Mouse (Mus musculus): ENCODE measurements around the gene Mc1r. TPM values are rescaled to one million over a fixed set of nuclear protein-coding genes. Genes with fewer than 3 reads are reported as not detected.

The Mc1r gene
- polyA plus RNA-seq, 1 experiment from 2014 or later = not detected

- 83% methylated on average over 7 of the region's 8 CpGs for WGBS
- no peak overlapping the region for H3K27ac ChIP-seq (ENCODE audit: low read depth, low read length)
- H3K27me3 ChIP-seq (ENCODE audit: control insufficient read depth, insufficient read depth, low read length) = peaks cover 5% of the 10 kb centered on the region
- ATAC-seq (ENCODE audit: insufficient read depth, low FRiP score, low TSS enrichment) (no peak), DNase-seq (ENCODE audit: low spot score) (no peak)
- H3K4me2 ChIP-seq (ENCODE audit: low read depth) = 0 out of 2 replicates have a peak overlapping the region, but pooled peaks have one; percentile 10
- H3K4me1 ChIP-seq (ENCODE audit: control insufficient read depth, insufficient read depth, low read length) = no peaks in the 10 kb centered on the region
- no peak overlapping the region for H3K4me3 ChIP-seq (ENCODE audit: low read depth, low read length)
- peaks cover 4% of the 10 kb centered on the region for H3K36me3 ChIP-seq (ENCODE audit: control insufficient read depth, insufficient read depth, low read length)
- no peaks in the 10 kb centered on the region for H3K9me3 ChIP-seq (ENCODE audit: control insufficient read depth, low read length)
- no peak overlapping the region for H3K9ac ChIP-seq (ENCODE audit: low read length)
Measured at GRCm38 (mm10) chr8:123415967-123416943, 9.3 kb downstream of the Mc1r start.

- Histone ChIP-seq H3K27ac (ENCODE audit: low read depth, low read length) (no peak overlapping the region), H3K9me3 (ENCODE audit: control insufficient read depth, low read length) (no peaks in the 10 kb centered on the region), H3K4me3 (ENCODE audit: low read depth, low read length) (no peak overlapping the region), H3K4me2 (ENCODE audit: low read depth) (0 out of 2 replicates have a peak overlapping the region, but pooled peaks have one; percentile 1), H3K27me3 (ENCODE audit: control insufficient read depth, insufficient read depth, low read length) (peaks cover 1% of the 10 kb centered on the region; the same call in 1 of the 2 replicates), H3K36me3 (ENCODE audit: control insufficient read depth, insufficient read depth, low read length) (peaks cover 4% of the 10 kb centered on the region), H3K4me1 (ENCODE audit: control insufficient read depth, insufficient read depth, low read length) (no peaks in the 10 kb centered on the region), H3K9ac (ENCODE audit: low read length) (no peak overlapping the region)
- DNase-seq (ENCODE audit: low spot score) = no peak
- 76% methylated on average over 8 of the region's 8 CpGs for WGBS
- no peak for ATAC-seq (ENCODE audit: insufficient read depth, low FRiP score, low TSS enrichment)
Measured at GRCm38 (mm10) chr8:123416944-123417555, 10.1 kb downstream of the Mc1r start.

- ATAC-seq (ENCODE audit: insufficient read depth, low FRiP score, low TSS enrichment) = no peak
- no peak overlapping the region for H3K4me3 ChIP-seq (ENCODE audit: low read depth, low read length)
- H3K36me3 ChIP-seq (ENCODE audit: control insufficient read depth, insufficient read depth, low read length) = peaks cover 4% of the 10 kb centered on the region
- no peak for DNase-seq (ENCODE audit: low spot score)
- no peaks in the 10 kb centered on the region for H3K27me3 ChIP-seq (ENCODE audit: control insufficient read depth, insufficient read depth, low read length)
- 90% methylated on average over 4 of the region's 4 CpGs for WGBS
- no peaks in the 10 kb centered on the region for H3K4me1 ChIP-seq (ENCODE audit: control insufficient read depth, insufficient read depth, low read length)
- H3K9me3 ChIP-seq (ENCODE audit: control insufficient read depth, low read length) = no peaks in the 10 kb centered on the region
- no peak overlapping the region for H3K4me2 ChIP-seq (ENCODE audit: low read depth)
- no peak overlapping the region for H3K9ac ChIP-seq (ENCODE audit: low read length)
- no peak overlapping the region for H3K27ac ChIP-seq (ENCODE audit: low read depth, low read length)
Measured at GRCm38 (mm10) chr8:123419711-123420110, 12.8 kb downstream of the Mc1r start.

- H3K27ac ChIP-seq (ENCODE audit: low read depth, low read length) = no peak overlapping the region
- no peaks in the 10 kb centered on the region for H3K27me3 ChIP-seq (ENCODE audit: control insufficient read depth, insufficient read depth, low read length)
- H3K9me3 ChIP-seq (ENCODE audit: control insufficient read depth, low read length) = no peaks in the 10 kb centered on the region
- ATAC-seq (ENCODE audit: insufficient read depth, low FRiP score, low TSS enrichment) (no peak), DNase-seq (ENCODE audit: low spot score) (no peak)
- 94% methylated on average over 34 of the region's 34 CpGs for WGBS
- no peaks in the 10 kb centered on the region for H3K4me1 ChIP-seq (ENCODE audit: control insufficient read depth, insufficient read depth, low read length)
- H3K4me2 ChIP-seq (ENCODE audit: low read depth) = no peak overlapping the region
- peaks cover 4% of the 10 kb centered on the region for H3K36me3 ChIP-seq (ENCODE audit: control insufficient read depth, insufficient read depth, low read length)
- H3K4me3 ChIP-seq (ENCODE audit: low read depth, low read length) = no peak overlapping the region
- H3K9ac ChIP-seq (ENCODE audit: low read length) = no peak overlapping the region
Measured at GRCm38 (mm10) chr8:123420525-123421281, 13.8 kb downstream of the Mc1r start.

- Histone ChIP-seq H3K4me1 (ENCODE audit: control insufficient read depth, insufficient read depth, low read length) (no peaks in the 10 kb centered on the region), H3K36me3 (ENCODE audit: control insufficient read depth, insufficient read depth, low read length) (peaks cover 4% of the 10 kb centered on the region), H3K4me3 (ENCODE audit: low read depth, low read length) (no peak overlapping the region), H3K4me2 (ENCODE audit: low read depth) (no peak overlapping the region), H3K9me3 (ENCODE audit: control insufficient read depth, low read length) (no peaks in the 10 kb centered on the region), H3K27ac (ENCODE audit: low read depth, low read length) (no peak overlapping the region), H3K9ac (ENCODE audit: low read length) (no peak overlapping the region), H3K27me3 (ENCODE audit: control insufficient read depth, insufficient read depth, low read length) (no peaks in the 10 kb centered on the region)
- 88% methylated on average over 19 of the region's 19 CpGs for WGBS
- DNase-seq (ENCODE audit: low spot score) = no peak
- ATAC-seq (ENCODE audit: insufficient read depth, low FRiP score, low TSS enrichment) = no peak
Measured at GRCm38 (mm10) chr8:123421325-123421724, 14.4 kb downstream of the Mc1r start.

- Histone ChIP-seq H3K9me3 (ENCODE audit: control insufficient read depth, low read length) (peaks cover 4% of the 10 kb centered on the region; the same call in 1 of the 2 replicates), H3K36me3 (ENCODE audit: control insufficient read depth, insufficient read depth, low read length) (peaks cover 4% of the 10 kb centered on the region), H3K4me1 (ENCODE audit: control insufficient read depth, insufficient read depth, low read length) (no peaks in the 10 kb centered on the region), H3K27ac (ENCODE audit: low read depth, low read length) (no peak overlapping the region), H3K4me3 (ENCODE audit: low read depth, low read length) (no peak overlapping the region), H3K4me2 (ENCODE audit: low read depth) (no peak overlapping the region), H3K9ac (ENCODE audit: low read length) (no peak overlapping the region), H3K27me3 (ENCODE audit: control insufficient read depth, insufficient read depth, low read length) (no peaks in the 10 kb centered on the region)
- DNase-seq (ENCODE audit: low spot score) (peak; percentile 70), ATAC-seq (ENCODE audit: insufficient read depth, low FRiP score, low TSS enrichment) (peak; percentile 25; the same call in 1 of the 2 replicates)
- 21% methylated on average over 17 of the region's 17 CpGs for WGBS
Measured at GRCm38 (mm10) chr8:123422056-123422780, 15.3 kb downstream of the Mc1r start.

GRCm38 (mm10) chr8:123422781-123423159 is 15.9 kb downstream of the Mc1r start:
- DNase-seq (ENCODE audit: low spot score) (no peak), ATAC-seq (ENCODE audit: insufficient read depth, low FRiP score, low TSS enrichment) (peak; percentile 49; the same call in 1 of the 2 replicates)
- H3K9ac ChIP-seq (ENCODE audit: low read length) = no peak overlapping the region
- 24% methylated on average over 3 of the region's 3 CpGs for WGBS
- no peak overlapping the region for H3K27ac ChIP-seq (ENCODE audit: low read depth, low read length)
- no peaks in the 10 kb centered on the region for H3K27me3 ChIP-seq (ENCODE audit: control insufficient read depth, insufficient read depth, low read length)
- no peak overlapping the region for H3K4me3 ChIP-seq (ENCODE audit: low read depth, low read length)
- H3K36me3 ChIP-seq (ENCODE audit: control insufficient read depth, insufficient read depth, low read length) = peaks cover 4% of the 10 kb centered on the region
- H3K9me3 ChIP-seq (ENCODE audit: control insufficient read depth, low read length) = peaks cover 4% of the 10 kb centered on the region
- no peak overlapping the region for H3K4me2 ChIP-seq (ENCODE audit: low read depth)
- H3K4me1 ChIP-seq (ENCODE audit: control insufficient read depth, insufficient read depth, low read length) = no peaks in the 10 kb centered on the region

GRCm38 (mm10) chr8:123423441-123423840 is 16.5 kb downstream of the Mc1r start, which contains the start of gene Def8:
TSS of gene Def8 (plus strand) at chr8:123423527.
- no peak within 1 kb of the TSS for H3K4me3 ChIP-seq (ENCODE audit: low read depth, low read length)

More at GRCm38 (mm10) chr8:123423441-123423840, 16.5 kb downstream of the Mc1r start, which contains the start of gene Def8:
- Histone ChIP-seq H3K9me3 (ENCODE audit: control insufficient read depth, low read length) (peaks cover 7% of the 10 kb centered on the region), H3K27ac (ENCODE audit: low read depth, low read length) (no peak within 1 kb of the TSS), H3K4me1 (ENCODE audit: control insufficient read depth, insufficient read depth, low read length) (no peaks in the 10 kb centered on the region), H3K4me2 (ENCODE audit: low read depth) (no peak within 1 kb of the TSS), H3K36me3 (ENCODE audit: control insufficient read depth, insufficient read depth, low read length) (peaks cover 4% of the 10 kb centered on the region), H3K27me3 (ENCODE audit: control insufficient read depth, insufficient read depth, low read length) (no peaks in the 10 kb centered on the region), H3K9ac (ENCODE audit: low read length) (no peak within 1 kb of the TSS)
- 82% methylated on average over 7 of the region's 7 CpGs for WGBS
- ATAC-seq (ENCODE audit: insufficient read depth, low FRiP score, low TSS enrichment) (no peak), DNase-seq (ENCODE audit: low spot score) (no peak)

Data from neural tube, embryonic 11.5 days (tissue).